In genomic region chr5:137314193-137315083, GRCm38 (mm10) we compare ENCODE assay signal across 8 mouse cellular contexts. TPM values are rescaled to one million over a fixed set of nuclear protein-coding genes. Genes with fewer than 3 reads are reported as not detected.
A peak's percentile ranks its signal among the peaks of the same experiment; 100 is the strongest.
DNase-seq lines count a peak whose midpoint lies in the region; ATAC-seq lines count a peak whose summit lies in the region.

Trip6 (minus strand) TSS chr5:137314404.

- H3K9me3 ChIP-seq in forebrain, embryonic 14.5 days (replicated peaks; ENCODE audit: control insufficient read depth, low read length) = no peaks in the 10 kb centered on the region

- peak; percentile 97 for DNase-seq in Muller cell, postnatal 12 days (ENCODE audit: inconsistent ontology term)
- peak; percentile 94 for DNase-seq in adrenal gland, postnatal 14 days
- DNase-seq in forebrain, embryonic 14.5 days (ENCODE audit: low spot score) = peak; percentile 92
- DNase-seq in heart, postnatal 14 days = peak; percentile 85 to 91
- peak; percentile 88 to 94 for DNase-seq in kidney, postnatal 36 days
- DNase-seq in lung, postnatal 14 days = peak; percentile 89
- DNase-seq in right cerebral cortex, postnatal 10 days (ENCODE audit: low spot score in 2 of 2) = peak; percentile 82 to 84
- no peak for DNase-seq in cerebellum, adult 8-10 months

- peak; percentile 91 for ATAC-seq in forebrain, embryonic 14.5 days

- H3K4me2 ChIP-seq in forebrain, embryonic 14.5 days (ENCODE audit: low read length) = peak within 1 kb of the TSS; percentile 53

- H3K27me3 ChIP-seq in forebrain, embryonic 14.5 days (replicated peaks; ENCODE audit: control insufficient read depth, insufficient read depth, low read length) = no peaks in the 10 kb centered on the region

- peaks cover 22% of the 10 kb centered on the region for H3K36me3 ChIP-seq in forebrain, embryonic 14.5 days (ENCODE audit: control insufficient read depth, insufficient read depth, low read length)

- intact Hi-C loops in heart, postnatal 14 days (cut with DNase I) = loop anchor here (2.0 kb wide), 1 partner anchor 24 kb away; no protein-coding TSS in a partner anchor

- 8% methylated on average over 30 of the region's 30 CpGs for WGBS in forebrain, embryonic 14.5 days

- peaks cover 20% of the 10 kb centered on the region; the same call in 1 of the 2 replicates for H3K4me1 ChIP-seq in forebrain, embryonic 14.5 days (ENCODE audit: control insufficient read depth, insufficient read depth, low read length)

- peak within 1 kb of the TSS; percentile 36 for H3K4me3 ChIP-seq in forebrain, embryonic 14.5 days (ENCODE audit: low read depth, low read length)

- peak within 1 kb of the TSS; percentile 61 for H3K9ac ChIP-seq in forebrain, embryonic 14.5 days (ENCODE audit: low read length)

- H3K27ac ChIP-seq in forebrain, embryonic 14.5 days (ENCODE audit: low read depth, low read length) = peak within 1 kb of the TSS; percentile 70

RNA-seq across cellular contexts. Expression of gene Trip6, which starts in this region (rescaled TPM):
- total RNA-seq in adrenal gland, postnatal 14 days (2021) = 29.2 and 34.7 TPM in 2 replicates
- 18.2 and 18.4 TPM in 2 replicates for polyA plus RNA-seq in forebrain, embryonic 14.5 days (2014; fragmentation: Nextera tagmentation; extraction: Ambion mirVana)
- 10 to 100 TPM; 14.2 to 14.3 TPM for total RNA-seq in heart, postnatal 14 days (2021)
